Mouse (Mus musculus) cerebellum, adult 2 months (tissue): ENCODE measurements at regions not wholly inside any gene's neighbourhood (a gene's known extent, or its start where the extent isn't known, plus 50 kb on each side); places are given as distances from the start of the nearest gene placed in this dataset.

Source experiments
- DNase-seq, 2 experiments: peaks; one replicate each; pipeline ENCODE4 v3.0.0; 2021
- H3K27ac ChIP-seq: fragments of 200-500 bp; 2 replicates; pipeline ENCODE4 v1.5.1; 2012; ENCODE audit warnings: low read length, control low read depth, inconsistent platforms; ENCODE audit not compliant: insufficient read depth
- H3K27me3 ChIP-seq: fragments of 200-500 bp; 2 replicates; pipeline ENCODE4 v1.6.1; 2012; ENCODE audit warnings: inconsistent platforms, mild to moderate bottlenecking, low read length, moderate library complexity; ENCODE audit not compliant: control insufficient read depth, insufficient read depth
- H3K4me1 ChIP-seq: fragments of 200-500 bp; 2 replicates; pipeline ENCODE4 v1.6.1; 2011; ENCODE audit warnings: low read length; ENCODE audit not compliant: control insufficient read depth, insufficient read depth
- H3K4me3 ChIP-seq: fragments of 200-500 bp; replicated peaks from 2 replicates; pipeline ENCODE3; 2011; ENCODE audit warnings: mild to moderate bottlenecking, low read depth, low read length, control low read depth; ENCODE audit not compliant: insufficient read depth
- CTCF ChIP-seq: fragments of 200-500 bp; IDR thresholded peaks from 2 replicates; pipeline ENCODE4 v1.5.1; 2011; ENCODE audit warnings: low read depth, mild to moderate bottlenecking, control low read depth, low read length, moderate library complexity, borderline replicate concordance; ENCODE audit not compliant: insufficient read depth
- POLR2A ChIP-seq: fragments of 200-500 bp; IDR thresholded peaks from 2 replicates; pipeline ENCODE4 v1.6.1; 2011; ENCODE audit warnings: low read length, control low read depth, borderline replicate concordance; ENCODE audit not compliant: insufficient read depth
- WGBS: fragments of 180-500 bp; shearing (Covaris S2); methylation state at CpG from one replicate; pipeline ENCODE4 v1.1.7; 2018; 5-methylcytosine and 5-hydroxymethylcytosine counted together

- Histone ChIP-seq H3K27ac (no peak overlapping the region), H3K4me3 (no peak overlapping the region), H3K27me3 (no peaks in the 10 kb centered on the region), H3K4me1 (peaks cover 18% of the 10 kb centered on the region)
- TF ChIP-seq POLR2A (no peak), CTCF (no peak)
- 11% methylated on average over 2 of the region's 2 CpGs for WGBS
- peak; percentile 58 to 63 for DNase-seq
Observed at GRCm38 (mm10) chr12:77045956-77046355, 84.0 kb upstream of the Max start.

GRCm38 (mm10) chr12:77045356-77045755 lies 83.4 kb upstream of the Max start:
- H3K27me3 ChIP-seq: no peaks in the 10 kb centered on the region
- H3K4me3 ChIP-seq: no peak overlapping the region
- TF ChIP-seq POLR2A (no peak), CTCF (no peak)
- peaks cover 18% of the 10 kb centered on the region for H3K4me1 ChIP-seq
- no peak for DNase-seq
- H3K27ac ChIP-seq: no peak overlapping the region
- WGBS: 75% methylated on average over 10 of the region's 10 CpGs

- WGBS: 71% methylated on average over 4 of the region's 4 CpGs
- TF ChIP-seq CTCF (no peak), POLR2A (no peak)
- Histone ChIP-seq H3K27me3 (no peaks in the 10 kb centered on the region), H3K4me1 (peaks cover 6% of the 10 kb centered on the region; the same call in 1 of the 2 replicates), H3K4me3 (no peak overlapping the region), H3K27ac (no peak overlapping the region)
- no peak for DNase-seq
Observed at GRCm38 (mm10) chr12:77042356-77042755, 80.4 kb upstream of the Max start.

GRCm38 (mm10) chr12:77041141-77041540 lies 79.1 kb upstream of the Max start:
- DNase-seq: no peak
- no peak overlapping the region for H3K27ac ChIP-seq
- H3K27me3 ChIP-seq: no peaks in the 10 kb centered on the region
- TF ChIP-seq POLR2A (no peak), CTCF (no peak)
- WGBS: 81% methylated on average over 5 of the region's 5 CpGs
- peaks cover 3% of the 10 kb centered on the region; the same call in 1 of the 2 replicates for H3K4me1 ChIP-seq
- no peak overlapping the region for H3K4me3 ChIP-seq

GRCm38 (mm10) chr12:77039953-77040305 lies 77.9 kb upstream of the Max start:
- no peaks in the 10 kb centered on the region for H3K27me3 ChIP-seq
- DNase-seq: no peak
- WGBS: 69% methylated on average over 4 of the region's 4 CpGs
- no peaks in the 10 kb centered on the region; the same call in 1 of the 2 replicates for H3K4me1 ChIP-seq
- no peak overlapping the region for H3K27ac ChIP-seq
- TF ChIP-seq POLR2A: no peak
- no peak for TF ChIP-seq CTCF
- no peak overlapping the region for H3K4me3 ChIP-seq

- no peak overlapping the region for H3K4me3 ChIP-seq
- H3K27me3 ChIP-seq: no peaks in the 10 kb centered on the region
- 40% methylated on average over 17 of the region's 17 CpGs for WGBS
- no peak overlapping the region for H3K27ac ChIP-seq
- DNase-seq: peak; percentile 48 to 59
- no peaks in the 10 kb centered on the region; the same call in 1 of the 2 replicates for H3K4me1 ChIP-seq
- TF ChIP-seq POLR2A: no peak
- TF ChIP-seq CTCF: peak; percentile 37; the same call in 1 of the 2 replicates
Observed at GRCm38 (mm10) chr12:77039295-77039952, 77.4 kb upstream of the Max start.

GRCm38 (mm10) chr12:77035676-77036075 lies 73.7 kb upstream of the Max start:
- no peaks in the 10 kb centered on the region for H3K27me3 ChIP-seq
- no peaks in the 10 kb centered on the region; the same call in 1 of the 2 replicates for H3K4me1 ChIP-seq
- TF ChIP-seq CTCF: no peak
- TF ChIP-seq POLR2A: no peak
- 68% methylated on average over 2 of the region's 2 CpGs for WGBS
- H3K4me3 ChIP-seq: no peak overlapping the region
- no peak for DNase-seq
- no peak overlapping the region for H3K27ac ChIP-seq

GRCm38 (mm10) chr12:77031448-77031847 lies 69.4 kb upstream of the Max start:
- TF ChIP-seq POLR2A: no peak
- no peak for TF ChIP-seq CTCF
- WGBS: 79% methylated on average over 1 of the region's 1 CpGs

More at GRCm38 (mm10) chr12:77031448-77031847, 69.4 kb upstream of the Max start:
- H3K27me3 ChIP-seq: no peaks in the 10 kb centered on the region
- no peaks in the 10 kb centered on the region for H3K4me1 ChIP-seq
- H3K27ac ChIP-seq: no peak overlapping the region
- no peak for DNase-seq
- no peak overlapping the region for H3K4me3 ChIP-seq
